Mouse (Mus musculus) lung, adult 2 months (tissue): ENCODE measurements at regions not wholly inside any gene's neighbourhood (a gene's known extent, or its start where the extent isn't known, plus 50 kb on each side); places are given as distances from the start of the nearest gene placed in this dataset.

Source experiments
- CTCF ChIP-seq: fragments of 200-500 bp; IDR thresholded peaks from 2 replicates; pipeline ENCODE4 v1.5.1; 2011; ENCODE audit warnings: mild to moderate bottlenecking, low read length, control low read depth; ENCODE audit not compliant: insufficient read depth
- POLR2A ChIP-seq: fragments of 200-500 bp; IDR thresholded peaks from 2 replicates; pipeline ENCODE4 v1.6.1; 2011; ENCODE audit warnings: low read depth, mild to moderate bottlenecking, control low read depth, low read length, borderline replicate concordance; ENCODE audit errors: extremely low read depth

GRCm38 (mm10) chr13:57070479-57070878 is 174.7 kb upstream of the Trpc7 start:
- TF ChIP-seq CTCF = no peak
- TF ChIP-seq POLR2A = no peak
